Mouse (Mus musculus) skeletal muscle tissue, adult 2 months (tissue): ENCODE measurements around the gene Abhd14b.
A peak's percentile ranks its signal among the peaks of the same experiment; 100 is the strongest.
"Not testable (repeated sequence)": the region's sequence is repeated elsewhere in the genome, so short reads cannot be mapped to it uniquely, and the experiment has no call there.

Experiments
- DNase-seq: peaks from one replicate; pipeline ENCODE4 v3.0.0-alpha.2; 2012; ENCODE audit warnings: low read depth, low spot score

Abhd14b gene

DNA sequence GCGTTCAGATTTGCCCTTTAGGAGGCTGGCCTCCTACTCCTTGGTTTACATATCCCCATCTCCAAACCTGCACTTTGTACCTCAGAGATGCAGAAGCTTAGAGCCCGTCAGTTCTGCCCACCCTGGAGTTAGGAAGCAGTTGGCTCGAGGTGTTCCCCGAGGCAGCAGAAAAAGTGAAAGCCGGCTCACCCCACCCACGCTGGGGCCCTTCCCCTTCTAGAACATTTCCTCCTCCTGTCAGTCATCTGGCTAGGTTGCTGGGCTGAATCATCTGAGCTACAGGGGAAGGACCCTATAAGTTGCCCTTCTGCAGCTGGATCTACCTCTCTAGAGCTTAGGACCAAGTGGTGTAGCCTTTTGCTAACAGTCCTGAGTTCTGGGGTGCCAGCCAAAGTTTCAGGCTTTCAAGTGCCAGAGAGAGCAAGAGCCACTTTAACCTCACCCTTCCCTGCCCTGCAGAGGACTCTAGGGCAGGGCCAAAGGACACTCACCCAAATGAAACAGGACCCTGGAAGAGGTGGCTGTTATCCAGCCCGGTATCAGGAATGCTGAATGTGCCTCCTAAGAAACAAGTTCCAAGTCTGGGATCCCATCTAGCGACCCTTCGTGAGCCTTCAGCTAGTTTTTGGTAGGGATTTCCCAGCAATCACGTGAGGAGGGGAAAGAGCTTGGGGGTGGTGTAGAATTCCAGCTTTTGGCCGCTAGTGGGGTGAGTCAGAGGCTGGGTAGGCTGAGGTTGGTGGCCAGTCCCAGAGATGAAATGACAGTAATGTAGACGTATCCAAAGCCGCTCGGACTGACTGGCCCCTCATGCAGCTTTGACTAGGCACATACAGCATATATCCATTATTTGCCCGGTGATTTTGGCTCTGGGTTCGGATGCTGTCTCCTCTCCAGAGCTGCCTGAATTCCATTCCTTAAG is 29.0 kb downstream of the Abhd14b start:
- peak; percentile 87 for DNase-seq

DNA sequence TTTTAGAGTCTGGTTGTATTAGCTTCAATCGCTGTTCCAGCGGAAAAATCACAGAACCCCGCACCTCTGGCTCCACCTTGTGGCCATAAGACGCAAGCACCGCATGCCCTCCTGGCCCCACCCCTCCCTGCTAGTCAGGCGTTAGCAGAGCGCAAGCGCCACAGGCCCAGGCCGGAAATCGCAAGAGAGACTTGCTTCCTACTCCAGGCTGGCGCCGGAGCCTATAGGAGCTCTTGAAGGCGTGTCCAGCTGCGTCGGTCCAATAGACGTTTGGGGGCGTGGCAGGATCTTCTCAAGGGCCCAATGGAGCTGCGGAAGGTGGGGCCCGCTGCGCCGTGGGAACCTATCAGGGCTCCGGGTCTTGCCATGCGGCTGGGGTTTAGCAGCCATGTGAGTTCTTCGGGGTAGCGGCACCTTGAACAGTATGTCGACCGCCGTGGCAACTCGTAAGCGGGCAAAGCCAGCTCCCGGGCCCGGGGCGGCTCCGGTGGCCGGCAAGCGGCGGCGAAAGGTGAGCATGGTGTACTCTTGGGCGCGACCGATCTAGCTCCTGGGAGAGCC is 29.7 kb downstream of the Abhd14b start, which contains the start of gene Parp3:
TSS of gene Parp3 (minus strand) at position 26 of the 561 bp plus-strand sequence.
- peak; percentile 100 for DNase-seq

DNA sequence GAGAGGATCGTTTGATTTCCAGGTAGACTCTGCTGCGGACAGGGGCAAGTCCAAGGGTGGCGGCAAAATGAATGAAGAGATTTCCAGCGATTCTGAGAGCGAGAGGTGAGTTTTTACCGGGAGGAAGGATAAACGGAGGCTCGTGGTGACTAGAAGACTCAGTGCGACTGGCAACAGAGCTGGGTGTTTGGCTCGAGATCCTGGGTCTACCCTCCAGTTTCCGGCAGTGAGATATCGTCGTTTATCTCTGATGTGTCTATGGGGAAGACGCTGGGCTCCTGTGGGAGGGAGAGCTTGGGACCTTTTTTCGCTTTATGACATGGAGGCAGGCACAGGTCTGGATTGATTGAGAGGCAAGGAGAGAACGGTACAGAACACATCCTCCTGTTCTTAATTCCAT is 30.4 kb downstream of the Abhd14b start:
- no peak for DNase-seq

DNA sequence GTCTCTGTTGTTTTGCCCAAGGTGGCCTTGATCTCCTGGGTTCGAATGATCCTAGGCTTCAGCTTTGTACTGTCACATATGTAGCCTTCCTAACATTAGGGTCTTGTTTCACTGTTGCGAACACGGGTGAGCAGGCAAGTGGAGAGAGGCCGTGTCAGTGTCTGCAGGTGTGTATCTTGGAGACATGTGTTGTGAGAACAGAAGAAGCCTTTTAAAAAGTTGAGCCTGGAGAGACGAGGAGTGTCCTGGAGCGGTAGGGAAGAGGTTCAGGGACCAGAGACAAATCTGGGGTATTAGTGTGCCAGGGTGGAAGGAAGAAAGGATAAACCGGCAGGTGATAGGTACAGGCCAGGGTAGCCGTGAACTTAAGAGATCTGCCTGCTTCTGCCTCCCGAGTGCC is 30.8 kb downstream of the Abhd14b start:
- no peak for DNase-seq

DNA sequence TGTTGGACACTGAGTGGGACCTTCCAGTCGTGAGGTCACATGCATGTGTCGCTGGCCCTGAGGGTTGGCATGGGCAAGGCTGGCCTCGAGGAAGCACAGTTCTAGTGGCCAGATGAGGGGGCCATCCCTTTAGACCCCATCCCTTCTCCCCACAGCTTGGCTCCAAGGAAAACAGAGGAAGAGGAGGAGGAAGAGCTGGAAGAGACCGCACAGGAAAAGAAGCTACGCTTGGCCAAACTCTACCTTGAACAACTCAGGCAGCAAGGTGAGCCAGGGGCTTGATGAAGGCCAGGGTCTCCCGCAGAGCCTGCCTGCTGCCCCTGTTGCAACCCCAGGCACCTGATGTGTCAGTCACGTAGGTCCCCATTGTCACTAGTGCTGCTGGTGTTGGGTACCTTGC is 33.3 kb downstream of the Abhd14b start:
- no peak for DNase-seq

DNA sequence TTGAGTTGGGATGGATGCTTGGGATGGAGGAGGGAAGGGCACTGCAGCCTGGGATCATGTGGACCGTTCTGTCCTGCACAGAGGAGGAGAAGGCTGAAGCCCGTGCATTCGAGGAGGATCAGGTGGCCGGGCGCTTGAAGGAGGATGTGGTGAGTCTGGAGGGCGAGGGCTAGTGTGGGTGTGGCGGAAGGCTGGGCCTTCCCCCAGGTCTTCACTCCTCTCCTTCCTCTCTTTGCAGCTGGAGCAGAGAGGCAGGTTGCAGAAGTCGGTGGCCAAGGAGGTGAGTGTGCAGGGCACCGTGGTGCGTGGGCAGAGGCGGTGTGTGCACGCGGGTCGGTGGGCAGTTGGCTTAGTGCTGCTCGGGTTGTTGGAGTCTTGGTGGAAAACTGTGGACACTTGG is 33.8 kb downstream of the Abhd14b start:
- no peak for DNase-seq

DNA sequence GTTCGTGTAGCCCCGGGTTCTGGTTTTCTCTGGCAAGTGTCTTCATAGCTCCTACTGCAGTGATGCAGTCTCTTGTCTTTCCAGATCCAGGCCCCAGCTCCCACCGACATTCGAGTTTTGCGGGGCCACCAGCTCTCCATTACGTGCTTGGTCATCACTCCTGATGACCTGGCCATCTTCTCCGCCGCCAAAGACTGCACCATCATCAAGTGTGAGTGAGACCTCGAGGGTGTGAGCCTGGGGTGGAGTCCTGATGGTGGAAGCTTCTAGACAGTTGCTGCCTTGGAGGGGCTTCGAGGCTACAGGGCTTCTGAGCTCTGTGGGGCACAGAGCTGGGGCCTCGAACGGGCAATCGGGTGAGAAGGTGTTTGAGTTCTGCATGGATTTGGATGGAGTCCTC is 34.4 kb downstream of the Abhd14b start:
- DNase-seq, result no peak

DNA sequence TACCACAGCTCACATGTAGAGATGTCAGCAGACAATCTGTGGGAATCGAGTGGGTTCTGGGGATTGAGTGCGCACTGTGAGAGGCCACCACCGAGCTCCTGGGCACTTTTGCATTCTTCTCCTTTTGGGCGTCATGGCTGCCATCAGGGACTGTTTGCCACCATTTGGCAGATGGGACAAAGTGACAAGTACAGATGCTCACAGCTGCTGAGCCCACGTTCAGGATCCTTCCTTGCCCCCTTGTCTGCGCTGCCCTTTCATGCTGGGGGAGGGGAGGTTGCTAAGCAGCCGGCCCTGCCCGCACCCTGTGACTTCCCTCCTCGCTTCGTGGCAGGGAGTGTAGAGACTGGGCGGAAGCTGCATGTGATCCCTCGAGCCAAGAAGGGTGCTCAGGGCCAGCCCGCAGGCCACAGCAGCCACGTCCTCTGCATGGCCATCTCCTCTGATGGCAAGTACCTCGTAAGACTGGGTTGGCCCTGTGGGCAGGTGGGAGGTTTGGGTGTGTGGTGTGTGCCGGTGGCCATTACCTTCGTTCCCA is 35.4 kb downstream of the Abhd14b start:
- DNase-seq, result no peak

DNA sequence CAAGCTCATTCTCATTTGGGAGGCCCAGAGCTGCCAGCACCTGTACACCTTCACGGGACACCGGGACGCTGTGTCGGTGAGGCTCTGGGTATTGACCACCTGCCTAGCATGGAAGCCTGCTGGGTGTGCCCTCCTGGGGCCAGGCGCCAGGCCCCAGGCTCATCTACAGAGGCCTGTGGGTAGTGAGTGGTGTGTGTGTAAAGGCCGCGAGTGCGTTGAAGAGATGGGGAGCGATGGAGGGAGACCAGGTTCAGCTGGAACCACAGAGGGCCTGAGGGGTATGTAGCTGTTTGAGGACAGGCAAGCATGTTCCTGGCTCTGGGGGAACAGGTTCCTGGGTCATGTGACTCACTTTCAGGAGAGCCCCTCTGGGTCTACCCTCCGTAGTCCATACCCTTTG is 35.9 kb downstream of the Abhd14b start:
- DNase-seq, result no peak

DNA sequence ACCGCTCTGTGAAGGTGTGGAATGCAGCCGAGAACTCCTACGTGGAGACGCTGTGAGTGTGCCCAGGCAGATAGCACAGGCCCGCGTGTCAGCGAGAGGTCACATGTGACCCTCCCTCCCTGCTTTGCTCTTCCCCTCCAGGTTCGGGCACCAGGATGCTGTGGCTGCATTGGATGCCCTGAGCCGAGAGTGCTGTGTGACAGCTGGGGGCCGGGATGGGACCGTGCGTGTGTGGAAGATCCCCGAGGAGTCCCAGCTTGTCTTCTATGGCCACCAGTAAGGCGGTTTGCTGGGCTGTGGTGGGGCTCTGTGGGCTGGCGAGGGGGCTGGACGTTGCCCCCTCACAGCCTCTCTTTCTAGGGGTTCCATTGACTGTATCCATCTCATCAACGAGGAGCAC is 36.3 kb downstream of the Abhd14b start:
- no peak for DNase-seq

DNA sequence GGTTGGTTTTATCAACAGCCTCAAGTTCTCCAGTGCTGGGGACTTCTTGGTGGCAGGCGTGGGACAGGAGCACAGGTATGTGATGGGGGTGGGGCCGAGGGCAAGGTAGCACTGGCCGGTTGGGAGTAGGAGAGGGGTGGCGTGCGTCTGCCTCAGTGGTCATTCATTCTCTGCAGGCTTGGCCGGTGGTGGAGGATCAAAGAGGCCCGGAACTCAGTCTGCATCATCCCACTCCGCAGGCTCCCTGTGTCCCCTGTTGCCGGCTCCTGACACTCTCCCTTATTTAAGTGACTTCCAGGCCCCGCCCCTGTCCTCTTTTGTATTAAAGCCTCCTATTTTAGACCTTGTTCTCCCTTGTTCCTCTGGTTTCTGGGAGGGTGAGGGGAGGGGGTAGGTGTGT is 37.8 kb downstream of the Abhd14b start:
- no peak for DNase-seq

DNA sequence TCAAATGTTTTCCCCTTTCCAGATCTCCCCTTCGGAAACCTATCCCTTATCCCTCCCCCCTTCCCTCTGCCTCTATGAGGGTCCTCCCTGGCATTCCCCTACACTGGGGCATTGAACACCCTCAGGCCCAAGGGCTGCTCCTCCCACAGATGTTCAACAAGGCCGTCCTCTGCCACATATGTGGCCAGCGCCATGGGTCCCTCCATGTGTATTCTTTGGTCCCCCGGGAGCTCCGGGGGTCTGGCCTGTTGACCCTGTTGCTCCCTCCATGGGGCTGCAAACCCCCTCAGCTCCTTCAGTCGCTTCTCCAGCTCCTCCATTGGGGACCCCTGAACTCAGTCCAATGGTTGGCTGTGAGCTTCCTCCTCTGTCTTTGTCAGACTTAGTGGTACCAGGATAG is 40.3 kb downstream of the Abhd14b start:
- not testable (repeated sequence) for DNase-seq

DNA sequence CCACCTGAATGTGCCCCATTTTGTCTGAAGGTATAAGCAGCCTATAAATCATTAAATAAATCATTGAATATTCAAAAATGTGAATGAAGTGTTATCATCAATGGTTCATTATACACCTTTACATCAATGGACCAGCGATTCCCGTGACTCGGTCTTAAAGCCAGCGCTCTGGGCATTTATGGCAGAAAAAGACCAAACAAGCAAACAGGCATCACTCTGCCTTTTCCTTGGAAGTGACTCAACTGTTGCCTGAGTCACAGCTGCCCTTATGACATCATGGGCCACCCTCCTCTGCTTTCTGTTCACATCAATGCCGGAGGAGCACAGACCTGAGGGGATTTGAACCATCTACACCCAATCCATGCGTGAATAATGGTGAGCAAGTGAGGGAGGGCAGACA is 52.4 kb downstream of the Abhd14b start, which contains the start of gene Iqcf1:
TSS of gene Iqcf1 (plus strand) at position 301 of the 400 bp plus-strand sequence.
- no peak for DNase-seq

DNA sequence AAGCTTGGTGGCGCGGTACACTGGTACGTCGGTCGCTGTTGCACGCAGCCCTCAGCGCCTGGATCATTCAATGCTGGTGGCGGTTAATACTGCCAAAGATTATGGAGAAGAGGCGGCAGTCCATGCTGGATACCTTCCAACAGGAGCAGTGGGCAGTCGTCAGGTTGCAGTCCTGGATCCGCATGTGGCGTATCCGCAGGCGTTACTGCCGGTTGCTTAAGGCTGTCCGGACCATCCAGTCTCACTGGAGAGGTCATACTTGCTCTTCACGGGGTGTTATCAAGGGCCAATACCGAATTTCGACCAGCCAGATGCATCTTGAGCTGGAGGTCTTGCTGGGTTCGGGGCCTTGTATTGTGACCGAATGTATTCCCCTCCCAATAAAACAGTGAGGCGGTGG is 54.6 kb downstream of the Abhd14b start:
- no peak for DNase-seq
